Mouse (Mus musculus) kidney, adult 2 months (tissue): ENCODE results near the gene Fam57b.
"Not testable (repeated sequence)": the region's sequence is repeated elsewhere in the genome, so short reads cannot be mapped to it uniquely, and the experiment has no call there.

Experiments used
- CTCF ChIP-seq: fragments of 200-500 bp; conservative IDR thresholded peaks from 2 replicates; pipeline ENCODE4 v1.5.1; 2011; ENCODE audit warnings: low read depth, mild to moderate bottlenecking, control low read depth, low read length, moderate library complexity, mixed read lengths; ENCODE audit not compliant: insufficient read depth, insufficient read length
- POLR2A ChIP-seq: fragments of 200-500 bp; IDR thresholded peaks from one replicate; pipeline ENCODE4 v1.6.1; 2011; ENCODE audit warnings: low read depth, low read length, control low read depth

- TF ChIP-seq CTCF, POLR2A: not testable (repeated sequence)
Measured at GRCm38 (mm10) chr7:126779101-126779500, 18.4 kb upstream of the Fam57b start.
